Mouse (Mus musculus) kidney, adult 2 months (tissue): ENCODE results near the gene Krt6a.

Source experiments
- CTCF ChIP-seq: fragments of 200-500 bp; conservative IDR thresholded peaks from 2 replicates; pipeline ENCODE4 v1.5.1; 2011; ENCODE audit warnings: low read depth, mild to moderate bottlenecking, control low read depth, low read length, moderate library complexity, mixed read lengths; ENCODE audit not compliant: insufficient read depth, insufficient read length
- POLR2A ChIP-seq: fragments of 200-500 bp; IDR thresholded peaks from one replicate; pipeline ENCODE4 v1.6.1; 2011; ENCODE audit warnings: low read depth, low read length, control low read depth

- TF ChIP-seq POLR2A, result no peak
- TF ChIP-seq CTCF, result no peak
Measured at GRCm38 (mm10) chr15:101737786-101738185, 43.7 kb upstream of the Krt6a start.
